Mouse (Mus musculus): ENCODE measurements around the gene Rpgrip1l. TPM values are rescaled to one million over a fixed set of nuclear protein-coding genes. Genes with fewer than 3 reads are reported as not detected.

Gene Rpgrip1l
- polyA plus RNA-seq, 1 experiment from 2014 or later, result 15.8 TPM

DNA sequence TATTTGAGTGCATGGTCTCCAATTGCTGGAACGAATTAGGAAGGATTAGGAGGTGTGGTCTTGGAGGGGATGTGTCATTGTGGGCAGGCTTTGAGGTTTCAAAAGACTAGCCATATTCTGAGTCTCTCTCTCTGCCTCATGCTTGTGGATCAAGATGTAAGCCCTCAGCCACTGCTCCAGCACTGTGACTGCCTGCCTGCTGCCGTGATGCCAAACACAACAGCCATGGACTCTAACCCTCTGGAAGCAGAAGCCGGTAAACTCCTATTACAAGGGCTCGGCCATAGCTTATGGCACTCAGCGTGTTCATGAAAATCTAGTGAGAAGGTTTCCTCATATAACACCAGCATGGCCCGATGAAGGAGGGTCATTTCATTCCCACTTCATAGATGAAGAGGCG lies 36.8 kb upstream of the Rpgrip1l start:
- Histone ChIP-seq H3K27ac (no peak overlapping the region), H3K9me3 (no peaks in the 10 kb centered on the region), H3K9ac (no peak overlapping the region), H3K4me1 (peaks cover 3% of the 10 kb centered on the region), H3K4me3 (replicated peaks) (no peak overlapping the region), H3K36me3 (replicated peaks) (no peaks in the 10 kb centered on the region), H3K4me2 (no peak overlapping the region), H3K27me3 (no peaks in the 10 kb centered on the region)
- no peak for ATAC-seq (ENCODE audit: low FRiP score)
- 91% methylated on average over 7 of the region's 7 CpGs for WGBS

DNA sequence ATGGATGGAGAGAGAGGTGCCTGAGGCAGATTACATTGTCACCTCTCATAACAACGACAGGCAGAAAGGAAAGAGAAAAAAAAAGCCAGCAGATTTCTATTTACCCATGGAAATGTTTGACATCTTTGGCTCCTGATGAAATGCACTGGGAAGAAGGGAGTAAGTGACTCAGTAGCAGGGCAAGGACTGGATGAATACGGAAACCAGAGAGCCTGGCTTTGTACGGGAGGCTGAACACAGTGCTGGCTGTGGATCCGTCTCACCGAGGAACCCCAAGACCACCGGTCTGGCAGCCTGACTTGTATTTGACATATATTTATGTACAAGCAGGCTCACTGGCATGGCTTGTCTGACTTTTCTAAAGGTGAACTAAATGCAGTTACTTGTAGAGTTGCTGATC lies 34.5 kb upstream of the Rpgrip1l start:
- Histone ChIP-seq H3K27me3 (no peaks in the 10 kb centered on the region), H3K4me2 (no peak overlapping the region), H3K9ac (no peak overlapping the region), H3K4me1 (no peaks in the 10 kb centered on the region), H3K36me3 (replicated peaks) (no peaks in the 10 kb centered on the region), H3K4me3 (replicated peaks) (no peak overlapping the region), H3K27ac (no peak overlapping the region), H3K9me3 (no peaks in the 10 kb centered on the region)
- ATAC-seq (ENCODE audit: low FRiP score), result no peak
- WGBS, result 79% methylated on average over 6 of the region's 6 CpGs

DNA sequence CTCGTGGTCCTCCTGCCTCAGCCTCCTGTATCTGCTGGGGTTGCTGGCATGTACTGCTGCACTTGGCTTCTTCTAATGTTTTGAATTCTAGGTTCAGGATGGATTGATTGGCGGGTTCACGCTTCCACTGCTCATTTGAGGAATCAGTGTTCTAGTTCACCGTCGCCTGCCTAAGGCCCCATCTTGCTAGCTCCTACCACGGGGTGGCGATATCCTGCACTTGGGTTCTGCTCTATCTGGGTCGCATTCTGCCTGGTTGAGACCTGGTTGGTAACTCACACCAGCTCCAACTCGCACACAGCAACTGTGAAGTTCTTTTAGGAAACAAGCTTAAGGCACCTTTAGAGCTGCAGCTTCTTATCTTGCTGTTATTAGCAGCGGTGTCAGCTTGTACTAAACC lies 34.1 kb upstream of the Rpgrip1l start:
- WGBS, result 93% methylated on average over 10 of the region's 10 CpGs
- Histone ChIP-seq H3K4me2 (no peak overlapping the region), H3K9ac (no peak overlapping the region), H3K27me3 (no peaks in the 10 kb centered on the region), H3K4me3 (replicated peaks) (no peak overlapping the region), H3K27ac (no peak overlapping the region), H3K9me3 (no peaks in the 10 kb centered on the region), H3K36me3 (replicated peaks) (no peaks in the 10 kb centered on the region), H3K4me1 (peaks cover 2% of the 10 kb centered on the region; the same call in 1 of the 2 replicates)
- no peak for ATAC-seq (ENCODE audit: low FRiP score)

DNA sequence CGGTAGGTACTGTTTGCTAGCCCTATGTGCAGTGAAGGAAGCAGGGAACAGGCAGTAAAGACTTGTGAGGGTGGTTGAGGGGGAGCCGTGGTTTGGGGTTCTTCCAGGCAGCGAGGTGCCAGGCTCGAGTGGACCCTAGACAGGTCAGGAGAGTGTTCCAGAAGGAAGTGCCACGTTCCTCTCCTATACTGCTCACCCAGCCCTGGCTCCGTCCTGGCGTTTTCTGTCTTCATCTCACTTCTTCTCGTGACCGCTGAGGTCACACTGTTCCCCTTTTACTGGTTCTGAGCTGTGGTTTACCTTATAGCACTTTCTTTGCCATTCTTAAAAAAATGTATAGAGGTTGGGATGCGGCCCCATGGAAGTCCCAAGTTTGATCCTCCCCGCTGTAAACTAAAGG lies 31.6 kb upstream of the Rpgrip1l start:
- Histone ChIP-seq H3K4me2 (no peak overlapping the region), H3K27me3 (no peaks in the 10 kb centered on the region), H3K4me3 (replicated peaks) (no peak overlapping the region), H3K4me1 (peaks cover 7% of the 10 kb centered on the region; the same call in 1 of the 2 replicates), H3K27ac (no peak overlapping the region), H3K36me3 (replicated peaks) (no peaks in the 10 kb centered on the region), H3K9me3 (no peaks in the 10 kb centered on the region), H3K9ac (no peak overlapping the region)
- ATAC-seq (ENCODE audit: low FRiP score), result no peak
- 97% methylated on average over 11 of the region's 11 CpGs for WGBS

DNA sequence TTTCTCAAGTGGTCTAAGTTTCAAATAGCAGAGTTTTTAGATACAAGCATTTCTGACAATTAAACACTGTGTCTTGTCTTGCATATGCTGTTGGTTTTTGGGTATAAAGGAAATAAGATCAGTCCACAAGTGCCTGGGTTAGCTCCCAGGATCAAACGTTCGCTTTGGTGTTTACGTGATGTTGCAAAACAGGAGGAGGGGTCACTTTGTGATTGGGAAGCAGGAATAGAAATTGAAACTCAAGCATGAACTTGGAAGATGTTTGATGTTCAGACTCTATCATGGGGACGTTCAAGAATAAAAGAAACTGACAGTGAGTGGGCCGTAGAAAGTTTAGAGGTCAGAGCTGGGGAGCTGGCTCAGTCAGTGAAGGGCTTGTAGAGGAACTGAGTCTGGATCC lies 29.7 kb upstream of the Rpgrip1l start:
- WGBS, result 87% methylated on average over 5 of the region's 5 CpGs
- H3K27me3 ChIP-seq, result no peaks in the 10 kb centered on the region

DNA sequence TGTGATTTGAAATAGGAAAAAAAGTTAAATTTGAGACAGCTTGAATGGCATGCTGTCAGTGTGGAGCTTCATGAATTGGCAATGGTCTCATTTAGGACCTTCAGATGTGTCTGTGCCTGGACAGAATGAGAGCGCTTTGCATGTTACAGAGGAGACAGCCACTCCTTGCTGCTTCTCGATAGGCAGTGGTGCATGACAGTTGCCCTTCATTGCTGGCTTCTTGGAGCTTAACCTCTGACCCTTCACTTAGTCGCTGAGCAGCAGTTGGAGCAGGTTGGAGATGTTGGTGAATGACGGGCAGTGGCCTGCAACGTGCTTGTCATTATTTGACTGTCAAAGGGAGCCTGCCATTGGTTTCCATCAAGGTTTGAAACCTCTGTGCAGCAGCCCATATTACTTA lies 29.1 kb upstream of the Rpgrip1l start:
- no peak overlapping the region for H3K27ac ChIP-seq
- H3K4me2 ChIP-seq, result no peak overlapping the region
- 20% methylated on average over 5 of the region's 5 CpGs for WGBS
- H3K9me3 ChIP-seq, result no peaks in the 10 kb centered on the region
- no peak overlapping the region for H3K9ac ChIP-seq
- no peaks in the 10 kb centered on the region for H3K27me3 ChIP-seq
- H3K36me3 ChIP-seq (replicated peaks), result no peaks in the 10 kb centered on the region
- no peak for ATAC-seq (ENCODE audit: low FRiP score)
- no peak overlapping the region for H3K4me3 ChIP-seq (replicated peaks)
- H3K4me1 ChIP-seq, result peaks cover 7% of the 10 kb centered on the region; the same call in 1 of the 2 replicates

More for the DNA sequence above, 29.7 kb upstream of the Rpgrip1l start:
- H3K36me3 ChIP-seq (replicated peaks), result no peaks in the 10 kb centered on the region
- H3K9ac ChIP-seq, result no peak overlapping the region
- peaks cover 7% of the 10 kb centered on the region; the same call in 1 of the 2 replicates for H3K4me1 ChIP-seq
- H3K27ac ChIP-seq, result no peak overlapping the region
- no peak overlapping the region for H3K4me3 ChIP-seq (replicated peaks)
- no peak for ATAC-seq (ENCODE audit: low FRiP score)
- no peak overlapping the region for H3K4me2 ChIP-seq
- H3K9me3 ChIP-seq, result no peaks in the 10 kb centered on the region

DNA sequence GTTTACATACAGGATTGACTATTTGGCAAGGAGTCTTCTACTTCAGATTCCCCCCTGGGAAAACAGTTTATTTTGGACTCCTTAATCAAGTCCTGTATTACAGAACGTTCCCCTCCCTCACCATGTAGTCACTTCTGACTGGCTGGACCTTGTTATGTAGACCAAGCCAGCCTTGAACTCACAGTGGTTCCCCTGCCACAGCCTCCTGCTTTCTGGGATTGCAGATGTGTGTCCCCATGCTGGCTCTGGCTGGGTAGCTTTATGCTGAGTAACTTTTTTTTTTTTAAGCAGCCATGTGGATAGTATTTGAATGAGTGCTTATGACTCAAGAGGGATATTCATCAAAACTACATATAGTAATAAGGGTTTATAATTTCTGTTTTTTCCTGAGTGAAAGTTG lies 27.7 kb upstream of the Rpgrip1l start:
- H3K9ac ChIP-seq, result no peak overlapping the region
- ATAC-seq (ENCODE audit: low FRiP score), result no peak
- WGBS, result 80% methylated on average over 1 of the region's 1 CpGs

DNA sequence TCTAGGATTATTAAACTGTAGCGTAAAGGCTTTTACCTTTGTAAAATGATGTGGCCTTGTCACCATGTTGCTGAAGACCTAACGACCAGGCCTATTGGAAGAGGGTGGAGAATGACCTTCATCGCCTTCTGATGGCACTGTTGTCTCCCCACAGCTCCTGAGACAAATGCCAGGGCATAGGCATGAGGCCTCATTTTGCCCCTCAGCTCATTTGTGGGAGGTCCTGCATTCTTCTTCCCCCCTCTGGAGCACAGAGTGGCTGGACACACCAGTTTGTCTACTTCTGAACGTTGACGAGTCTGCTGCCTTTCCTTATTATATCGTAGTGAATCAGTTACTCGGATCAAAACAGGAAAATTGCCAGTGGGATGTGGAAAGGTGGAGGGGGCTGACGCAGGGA lies 26.6 kb upstream of the Rpgrip1l start:
- no peak for ATAC-seq (ENCODE audit: low FRiP score)
- H3K27ac ChIP-seq, result no peak overlapping the region

More for the DNA sequence above, 27.7 kb upstream of the Rpgrip1l start:
- Histone ChIP-seq H3K36me3 (replicated peaks) (no peaks in the 10 kb centered on the region), H3K4me2 (no peak overlapping the region), H3K27ac (no peak overlapping the region), H3K4me1 (peaks cover 7% of the 10 kb centered on the region; the same call in 1 of the 2 replicates), H3K27me3 (no peaks in the 10 kb centered on the region), H3K4me3 (replicated peaks) (no peak overlapping the region), H3K9me3 (no peaks in the 10 kb centered on the region)

DNA sequence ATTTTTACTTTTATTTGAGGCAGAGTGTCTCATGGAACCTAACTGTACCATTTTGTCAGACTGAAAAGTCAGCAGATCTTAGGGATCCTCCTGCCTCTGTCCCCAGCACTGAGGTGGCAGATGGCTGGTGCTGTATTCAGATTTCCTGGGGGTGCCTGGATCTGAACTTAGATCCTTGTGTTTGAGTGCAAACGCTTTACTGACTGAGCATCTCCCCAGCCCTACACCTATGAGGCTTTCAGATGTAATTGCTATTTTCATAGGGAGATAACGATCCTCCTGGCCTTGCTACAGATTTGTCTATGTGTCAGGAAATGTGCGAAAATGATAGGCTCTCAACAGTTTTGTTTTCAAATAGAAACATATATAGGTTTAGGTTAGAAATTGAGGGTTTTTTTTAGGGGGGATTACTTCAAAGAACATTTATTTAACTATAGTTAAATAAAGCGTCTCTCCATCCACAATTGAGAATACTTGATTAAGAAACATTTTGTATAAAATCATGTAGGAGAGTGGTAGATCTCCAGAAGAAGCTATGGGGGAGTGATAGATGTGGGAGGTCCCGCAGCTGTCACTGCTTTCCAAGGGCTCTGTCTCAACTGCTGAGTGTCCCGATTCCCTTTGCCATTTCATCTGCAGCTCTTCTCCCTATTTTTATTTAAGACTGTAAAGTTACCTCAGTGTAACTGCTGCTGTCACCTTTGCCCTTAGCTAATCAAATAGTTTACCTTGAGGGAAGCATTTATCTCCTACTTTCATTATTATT lies 25.5 kb upstream of the Rpgrip1l start:
- no peak overlapping the region for H3K4me2 ChIP-seq
- ATAC-seq (ENCODE audit: low FRiP score), result no peak
- no peaks in the 10 kb centered on the region for H3K9me3 ChIP-seq
- H3K9ac ChIP-seq, result no peak overlapping the region
- peaks cover 7% of the 10 kb centered on the region; the same call in 1 of the 2 replicates for H3K4me1 ChIP-seq
- H3K36me3 ChIP-seq (replicated peaks), result no peaks in the 10 kb centered on the region
- H3K27me3 ChIP-seq, result no peaks in the 10 kb centered on the region
- no peak overlapping the region for H3K4me3 ChIP-seq (replicated peaks)
- no peak overlapping the region for H3K27ac ChIP-seq
- 88% methylated on average over 6 of the region's 6 CpGs for WGBS

More for the DNA sequence above, 26.6 kb upstream of the Rpgrip1l start:
- Histone ChIP-seq H3K27me3 (no peaks in the 10 kb centered on the region), H3K36me3 (replicated peaks) (no peaks in the 10 kb centered on the region), H3K9me3 (no peaks in the 10 kb centered on the region), H3K4me1 (peaks cover 7% of the 10 kb centered on the region; the same call in 1 of the 2 replicates), H3K4me2 (no peak overlapping the region), H3K4me3 (replicated peaks) (no peak overlapping the region), H3K9ac (no peak overlapping the region)
- 88% methylated on average over 8 of the region's 8 CpGs for WGBS

DNA sequence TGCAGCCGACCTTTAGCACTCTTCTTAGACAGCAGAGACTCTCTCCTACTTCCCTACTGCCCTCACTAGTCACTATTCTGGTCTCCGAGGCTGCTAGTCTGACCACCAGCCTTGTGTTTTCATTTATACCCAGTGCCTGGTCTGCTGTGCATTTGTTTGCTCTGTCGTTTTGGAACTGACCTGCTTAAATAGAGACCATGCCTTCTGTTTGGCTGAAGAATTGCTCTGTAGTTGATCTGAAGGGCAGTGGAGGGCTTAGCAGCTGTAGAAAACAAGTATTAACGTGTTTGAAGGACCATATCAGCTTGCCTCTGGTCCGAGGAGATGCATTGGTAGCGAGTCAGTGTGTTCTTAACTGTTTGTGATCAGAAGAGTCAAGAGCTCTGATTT lies 16.4 kb upstream of the Rpgrip1l start:
- peaks cover 47% of the 10 kb centered on the region for H3K4me1 ChIP-seq
- H3K27me3 ChIP-seq, result no peaks in the 10 kb centered on the region
- no peaks in the 10 kb centered on the region for H3K36me3 ChIP-seq (replicated peaks)
- H3K4me2 ChIP-seq, result no peak overlapping the region
- no peaks in the 10 kb centered on the region for H3K9me3 ChIP-seq
- 47% methylated on average over 6 of the region's 6 CpGs for WGBS
- H3K4me3 ChIP-seq (replicated peaks), result no peak overlapping the region
- H3K9ac ChIP-seq, result no peak overlapping the region
- peak overlapping the region; percentile 79 for H3K27ac ChIP-seq
- ATAC-seq (ENCODE audit: low FRiP score), result no peak

DNA sequence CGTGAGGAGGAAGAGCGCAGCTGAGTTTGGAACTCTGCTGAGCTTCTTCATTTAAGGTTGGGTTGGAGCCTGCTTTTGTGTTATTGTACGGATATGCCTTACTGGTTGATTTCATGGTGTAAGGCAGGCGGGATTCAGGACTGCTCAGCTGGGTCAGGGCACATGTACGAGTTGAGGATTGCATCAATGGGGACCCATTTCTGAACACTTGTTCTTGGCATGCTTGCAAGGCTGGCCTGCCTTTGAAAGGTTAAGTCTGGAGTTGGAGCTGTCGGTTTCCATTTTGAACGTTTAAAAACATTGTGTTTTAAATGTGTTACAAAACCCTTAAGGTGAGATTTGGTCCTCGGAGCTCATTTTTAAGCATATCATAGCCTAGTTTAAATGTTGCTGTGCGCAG lies 16.0 kb upstream of the Rpgrip1l start:
- Histone ChIP-seq H3K4me1 (peaks cover 51% of the 10 kb centered on the region), H3K27me3 (no peaks in the 10 kb centered on the region), H3K4me3 (replicated peaks) (no peak overlapping the region), H3K4me2 (no peak overlapping the region), H3K27ac (peak overlapping the region; percentile 79), H3K9ac (no peak overlapping the region), H3K9me3 (no peaks in the 10 kb centered on the region), H3K36me3 (replicated peaks) (no peaks in the 10 kb centered on the region)
- ATAC-seq (ENCODE audit: low FRiP score), result no peak
- WGBS, result 81% methylated on average over 9 of the region's 9 CpGs

DNA sequence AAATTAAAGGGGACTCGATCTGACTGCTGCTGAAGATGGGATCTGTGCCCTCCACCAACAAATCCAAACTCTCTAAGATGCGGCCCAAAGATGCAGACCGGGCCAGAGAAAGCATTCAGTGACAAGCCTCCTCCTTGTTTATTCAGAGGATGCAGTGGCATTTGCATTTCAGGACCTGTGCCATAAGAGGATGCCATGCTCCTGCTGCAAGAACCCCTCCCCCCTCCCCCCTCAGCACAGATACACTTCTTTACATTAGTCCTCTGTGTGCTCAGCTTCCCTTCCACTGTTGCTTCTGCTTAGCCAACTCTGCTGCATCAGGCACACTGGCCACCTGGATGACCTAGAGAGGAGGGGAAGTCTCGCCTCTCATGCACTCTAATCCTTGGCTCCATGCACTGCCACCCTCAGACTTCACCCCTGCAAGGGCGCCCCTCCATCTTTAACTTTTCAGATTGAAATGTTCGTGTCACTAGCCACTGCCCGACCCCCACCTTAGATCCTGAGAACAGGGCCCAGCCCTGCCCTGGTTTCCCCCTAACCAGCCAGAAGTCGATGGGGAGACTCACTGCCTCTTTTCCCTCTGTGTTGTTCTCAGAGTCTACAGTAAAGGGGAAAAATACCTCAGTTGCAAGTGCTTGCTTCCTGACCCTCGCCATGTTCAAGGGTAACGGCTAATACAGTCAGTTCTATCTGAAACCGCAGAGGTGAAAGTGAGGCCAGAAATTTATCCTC lies 14.6 kb upstream of the Rpgrip1l start:
- Histone ChIP-seq H3K4me2 (no peak overlapping the region), H3K36me3 (replicated peaks) (no peaks in the 10 kb centered on the region), H3K9ac (no peak overlapping the region), H3K9me3 (no peaks in the 10 kb centered on the region), H3K27me3 (no peaks in the 10 kb centered on the region), H3K4me3 (replicated peaks) (no peak overlapping the region), H3K4me1 (peaks cover 49% of the 10 kb centered on the region), H3K27ac (no peak overlapping the region)
- WGBS, result 87% methylated on average over 11 of the region's 11 CpGs
- no peak for ATAC-seq (ENCODE audit: low FRiP score)

Data from forebrain, embryonic 12.5 days (tissue).